Mouse (Mus musculus): ENCODE data around the gene Tnr.

Gene Tnr

DNA sequence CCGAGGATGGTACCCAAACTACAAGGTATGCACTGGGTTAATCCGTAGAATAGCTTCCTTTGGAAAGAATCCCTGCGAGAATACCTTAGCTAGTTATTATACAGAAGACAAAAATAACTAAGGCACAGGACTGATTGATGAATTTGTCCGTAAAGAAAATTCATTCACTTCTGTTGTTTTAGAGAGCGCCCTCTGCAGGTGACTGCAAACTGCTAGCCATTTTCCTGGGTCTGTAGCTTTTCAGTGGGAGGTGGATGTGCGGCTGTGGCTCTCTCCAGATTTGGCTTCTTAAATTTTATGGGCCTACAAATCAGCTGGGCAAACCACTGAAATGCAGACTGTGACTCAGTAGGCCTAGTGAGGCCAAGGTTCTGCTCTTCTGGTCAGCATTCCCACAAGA lies 42.5 kb downstream of the Tnr start:
- DNase-seq (ENCODE audit: low read depth, low spot score): no peak

DNA sequence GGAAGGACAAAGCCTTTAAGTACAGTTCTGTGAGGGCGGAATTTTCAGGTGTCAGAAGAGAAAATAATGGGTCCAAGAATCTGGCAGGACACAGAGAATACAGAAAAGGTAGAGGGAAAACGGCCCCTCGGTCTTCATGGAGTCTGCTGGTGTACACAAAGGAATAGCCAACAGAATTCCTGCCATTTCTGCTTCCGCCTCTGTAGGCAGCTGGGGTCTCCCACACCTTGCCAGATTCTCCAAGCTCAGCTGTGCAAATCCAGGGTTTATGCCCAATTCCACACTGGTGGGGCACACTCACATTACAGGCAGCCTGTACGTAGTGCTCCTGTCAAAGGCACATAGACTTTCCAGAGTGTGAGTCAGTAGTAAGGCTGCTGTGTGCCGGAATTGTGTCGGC lies 43.6 kb downstream of the Tnr start:
- no peak for DNase-seq (ENCODE audit: low read depth, low spot score)

DNA sequence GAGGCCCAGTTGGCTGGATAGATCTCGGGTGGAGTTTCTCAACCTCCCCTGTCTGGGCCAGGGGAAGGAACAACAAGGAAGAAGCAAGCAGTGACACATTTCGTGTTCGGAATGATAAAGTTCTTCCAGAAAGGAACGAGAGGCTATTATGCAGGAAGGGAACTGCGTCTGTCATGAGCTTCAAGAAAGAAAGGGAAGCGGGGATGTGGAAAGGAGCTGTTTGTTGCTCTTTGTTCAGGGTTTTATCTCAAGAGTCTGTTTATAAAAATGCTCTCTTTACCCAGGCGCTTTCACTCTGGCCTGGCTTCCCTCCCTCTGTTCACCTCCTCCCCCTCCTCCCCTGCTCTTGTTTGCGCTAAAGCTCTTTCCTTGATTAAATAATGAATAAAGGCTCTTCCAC lies 46.7 kb downstream of the Tnr start:
- DNase-seq (ENCODE audit: low read depth, low spot score): no peak

- no peak for DNase-seq (ENCODE audit: low read depth, low spot score)
These were observed 47.3 kb downstream of the Tnr start for GRCm38 (mm10) chr1:159570831-159571230.

DNA sequence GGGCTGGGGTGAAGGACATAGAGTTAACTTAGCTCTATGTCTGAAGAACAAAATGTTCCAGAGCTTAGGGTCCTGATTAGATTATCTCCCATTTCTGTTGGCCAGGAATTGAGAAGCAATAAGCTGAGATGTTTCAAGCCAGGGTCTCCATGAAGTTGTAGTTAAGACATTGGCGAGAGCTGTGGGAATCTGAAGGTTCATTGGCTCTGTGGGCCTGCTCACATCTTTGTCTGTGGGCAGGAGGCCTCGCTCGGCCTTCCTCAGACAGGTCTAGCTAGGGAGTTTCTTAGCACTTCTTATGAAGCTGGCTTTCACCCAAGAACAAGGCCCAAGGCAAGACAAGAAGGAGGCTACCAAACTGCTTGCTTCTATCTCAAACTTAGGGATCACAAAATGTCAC lies 48.4 kb downstream of the Tnr start:
- DNase-seq (ENCODE audit: low read depth, low spot score): no peak

GRCm38 (mm10) chr1:159573116-159573515 lies 49.5 kb downstream of the Tnr start:
- DNase-seq (ENCODE audit: low read depth, low spot score): no peak

- no peak for DNase-seq (ENCODE audit: low read depth, low spot score)
These were observed 51.1 kb downstream of the Tnr start for GRCm38 (mm10) chr1:159574661-159575060.

DNA sequence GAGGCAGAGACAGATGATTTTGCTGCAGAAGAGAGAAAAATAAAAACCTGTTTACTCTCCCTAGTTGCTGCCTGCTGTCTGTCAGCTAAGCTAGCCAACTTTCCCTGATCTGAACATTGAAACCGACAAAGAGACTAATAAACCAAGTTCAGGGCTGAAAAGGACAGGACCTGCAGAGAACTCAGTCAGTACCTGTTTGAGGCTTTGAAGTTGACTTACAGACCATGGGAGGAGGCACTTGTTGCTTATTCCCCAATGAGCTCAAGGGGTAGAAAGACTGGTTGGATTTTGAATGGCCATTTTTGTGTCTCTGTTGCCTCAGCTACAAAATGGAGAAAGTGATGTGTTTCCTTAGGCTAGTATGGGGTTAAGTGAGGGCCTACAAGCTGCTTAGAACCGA lies 52.7 kb downstream of the Tnr start:
- no peak for DNase-seq (ENCODE audit: low read depth, low spot score)

GRCm38 (mm10) chr1:159578391-159578790 lies 54.8 kb downstream of the Tnr start:
- DNase-seq (ENCODE audit: low read depth, low spot score): no peak

DNA sequence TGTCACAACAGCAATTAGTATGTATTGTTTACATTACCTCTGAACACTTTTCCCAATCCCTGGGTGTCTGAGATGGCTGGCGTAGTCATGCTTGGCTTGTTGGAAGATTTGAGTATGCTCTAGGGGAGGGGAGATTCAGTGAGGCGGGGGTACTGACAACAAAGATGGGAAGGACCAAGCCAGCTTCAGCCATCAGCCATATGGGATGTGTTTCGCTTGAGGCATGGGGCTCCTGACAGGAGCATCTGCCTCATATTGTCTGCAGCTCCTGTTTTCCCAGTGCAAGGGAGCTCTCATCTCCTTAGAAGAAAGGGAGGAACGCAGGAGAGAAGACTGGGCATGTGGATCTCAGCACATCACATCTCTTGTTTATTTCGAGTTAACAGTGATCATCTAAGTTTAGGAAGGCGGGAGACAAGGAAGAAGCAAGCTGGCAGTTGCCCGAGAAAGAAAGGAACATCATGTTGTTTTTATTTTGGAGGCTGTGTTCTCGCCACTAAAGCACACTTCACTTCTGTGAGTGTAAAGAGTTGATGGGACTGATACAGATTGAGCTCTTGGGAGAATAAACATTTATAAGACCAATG lies 56.9 kb downstream of the Tnr start:
- DNase-seq (ENCODE audit: low read depth, low spot score): no peak

DNA sequence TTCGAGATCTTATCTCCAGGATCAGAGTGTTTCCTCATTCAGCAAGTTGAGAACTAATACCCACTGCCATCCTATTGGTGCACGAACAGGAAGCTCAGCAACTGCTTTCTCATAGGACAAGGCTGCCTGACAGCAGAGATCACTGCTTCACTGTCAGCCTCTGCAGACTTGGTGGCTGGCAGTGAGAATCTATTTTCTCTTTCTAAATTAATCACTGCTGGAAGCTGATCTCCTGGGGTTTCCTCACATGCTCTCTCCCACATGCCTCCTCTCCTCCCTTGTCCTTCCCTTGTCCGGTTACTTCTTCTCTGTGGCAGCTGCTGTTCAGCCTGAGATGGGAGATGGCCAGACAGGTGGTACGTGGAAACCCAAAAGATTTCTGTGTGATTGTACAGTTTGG lies 60.3 kb downstream of the Tnr start:
- no peak for DNase-seq (ENCODE audit: low read depth, low spot score)

GRCm38 (mm10) chr1:159588741-159589140 lies 65.2 kb downstream of the Tnr start:
- DNase-seq (ENCODE audit: low read depth, low spot score): no peak

- DNase-seq (ENCODE audit: low read depth, low spot score): no peak
These were observed 70.8 kb downstream of the Tnr start for GRCm38 (mm10) chr1:159594099-159595058.

GRCm38 (mm10) chr1:159595729-159596128 lies 72.2 kb downstream of the Tnr start:
- no peak for DNase-seq (ENCODE audit: low read depth, low spot score)

DNA sequence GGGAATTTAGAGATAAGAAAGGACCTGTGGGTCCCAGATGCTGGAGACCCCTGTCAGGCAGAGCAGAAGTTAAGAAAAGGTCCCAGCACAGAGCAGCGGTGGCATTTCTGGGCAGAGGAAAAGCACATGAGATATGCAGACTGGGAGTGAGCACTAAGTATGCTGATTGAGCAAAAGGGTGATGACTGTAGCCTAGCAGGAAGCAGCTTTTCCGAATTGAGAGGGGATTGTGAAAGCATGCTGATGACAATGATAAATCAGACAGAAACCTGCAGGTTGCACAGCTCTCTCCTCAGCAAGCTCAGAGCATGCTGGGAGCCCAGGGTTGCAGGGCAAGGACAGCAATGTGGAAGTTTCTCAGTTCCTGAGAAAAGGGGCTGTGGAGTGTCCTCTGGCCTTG lies 73.1 kb downstream of the Tnr start:
- no peak for DNase-seq (ENCODE audit: low read depth, low spot score)

DNA sequence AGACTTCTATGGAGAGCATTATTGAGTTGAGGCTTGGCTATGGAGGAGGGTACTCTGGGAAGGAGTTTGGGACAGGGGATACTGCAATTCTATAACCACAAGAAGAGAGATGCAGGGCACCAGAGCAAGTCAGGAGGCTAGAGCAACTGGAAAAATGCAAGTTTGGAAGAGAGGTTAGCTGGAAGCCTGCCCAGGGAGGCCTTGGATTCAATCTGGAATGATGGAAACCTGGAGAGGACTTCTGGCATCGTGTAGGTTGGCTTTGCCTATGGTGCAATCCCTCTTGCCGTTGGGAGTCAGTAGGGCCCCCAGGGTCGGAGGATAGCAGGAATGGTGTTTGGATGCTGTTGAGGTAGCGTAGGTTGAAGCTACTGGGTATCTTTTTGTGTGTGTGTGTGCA lies 90.0 kb downstream of the Tnr start:
- DNase-seq (ENCODE audit: low read depth, low spot score): no peak

GRCm38 (mm10) chr1:159614062-159614601 lies 90.6 kb downstream of the Tnr start:
- DNase-seq (ENCODE audit: low read depth, low spot score): no peak

GRCm38 (mm10) chr1:159614644-159615431 lies 91.3 kb downstream of the Tnr start:
- DNase-seq (ENCODE audit: low read depth, low spot score): no peak

DNA sequence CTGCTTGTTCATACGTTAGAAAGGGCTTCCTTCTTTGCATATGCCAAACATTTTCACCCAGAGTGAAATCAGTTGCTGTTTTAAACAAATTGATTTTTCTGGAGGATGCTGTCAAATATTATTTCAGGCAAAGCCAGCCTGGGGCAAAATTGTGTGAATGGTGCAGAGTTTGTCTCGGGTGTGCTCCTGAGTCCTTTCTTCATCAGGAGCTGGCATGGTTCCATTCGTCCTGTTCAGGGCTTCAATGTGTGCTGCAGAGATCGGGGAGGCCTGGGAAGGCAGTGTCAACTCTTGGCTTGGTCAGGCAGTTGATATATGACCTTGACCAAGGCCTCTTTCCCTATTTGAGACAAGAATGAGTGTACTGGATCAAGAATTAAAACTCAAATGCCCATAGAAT lies 92.1 kb downstream of the Tnr start:
- DNase-seq (ENCODE audit: low read depth, low spot score): no peak

- DNase-seq (ENCODE audit: low read depth, low spot score): no peak
These were observed 95.6 kb downstream of the Tnr start for GRCm38 (mm10) chr1:159619205-159619604.

DNA sequence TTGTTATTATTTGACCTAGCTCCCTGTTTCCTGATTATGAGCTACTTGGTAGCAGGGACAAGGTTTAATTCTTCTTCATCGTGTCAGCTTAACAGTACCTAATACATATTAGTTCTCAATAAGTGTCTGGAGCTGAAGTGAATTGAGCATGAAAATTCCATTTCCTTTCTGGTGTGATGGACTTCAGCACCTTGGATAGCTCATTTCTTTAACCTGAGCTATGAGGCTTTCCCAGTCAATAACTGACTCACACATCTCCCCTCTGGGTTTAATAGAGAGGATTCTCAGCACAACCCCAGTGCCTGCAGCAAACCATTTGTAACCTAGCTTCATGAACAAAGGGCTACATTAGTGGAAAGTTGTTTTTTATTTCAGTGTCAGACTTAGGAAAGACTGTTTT lies 97.8 kb downstream of the Tnr start:
- DNase-seq (ENCODE audit: low read depth, low spot score): peak; percentile 71

- no peak for DNase-seq (ENCODE audit: low read depth, low spot score)
These were observed 105.5 kb downstream of the Tnr start for GRCm38 (mm10) chr1:159629119-159629518.

Data from forelimb bud, embryonic 11.5 days (tissue).